Mouse (Mus musculus) CD4-positive helper T cell, adult 2 months (primary cell): Measurements from ENCODE around the gene Naa15.
"Not testable (repeated sequence)": the region's sequence is repeated elsewhere in the genome, so short reads cannot be mapped to it uniquely, and the experiment has no call there.

Experiments
- DNase-seq: peaks from one replicate; pipeline ENCODE4 v3.0.0-alpha.2; 2012; ENCODE audit warnings: low read depth, missing footprints, low spot score

Gene Naa15

GRCm38 (mm10) chr3:51393651-51394050, 21.3 kb upstream of the Naa15 start:
- no peak for DNase-seq

- DNase-seq: no peak
Measured at GRCm38 (mm10) chr3:51394881-51395280, 20.1 kb upstream of the Naa15 start.

GRCm38 (mm10) chr3:51395461-51396145, 19.3 kb upstream of the Naa15 start:
- DNase-seq: no peak

GRCm38 (mm10) chr3:51396219-51397068, 18.5 kb upstream of the Naa15 start, which contains the start of gene Mgarp:
Gene Mgarp, minus strand, starts transcription at chr3:51396738.
- peak; percentile 70 for DNase-seq

GRCm38 (mm10) chr3:51397700-51398299, 17.1 kb upstream of the Naa15 start:
- no peak for DNase-seq

GRCm38 (mm10) chr3:51398667-51399066, 16.3 kb upstream of the Naa15 start:
- DNase-seq: no peak

GRCm38 (mm10) chr3:51399531-51399930, 15.4 kb upstream of the Naa15 start:
- no peak for DNase-seq

GRCm38 (mm10) chr3:51400682-51401081, 14.3 kb upstream of the Naa15 start:
- DNase-seq: no peak

GRCm38 (mm10) chr3:51402054-51402453, 12.9 kb upstream of the Naa15 start:
- DNase-seq: not testable (repeated sequence)

- DNase-seq: no peak
Measured at GRCm38 (mm10) chr3:51402628-51403027, 12.3 kb upstream of the Naa15 start.

- DNase-seq: no peak
Measured at GRCm38 (mm10) chr3:51407870-51408560, 6.9 kb upstream of the Naa15 start.

GRCm38 (mm10) chr3:51408561-51409183, 6.3 kb upstream of the Naa15 start, which contains the start of gene Ndufc1:
Gene Ndufc1, minus strand, starts transcription at chr3:51408988.
- DNase-seq: peak; percentile 93

GRCm38 (mm10) chr3:51412457-51412856, 2.5 kb upstream of the Naa15 start:
- DNase-seq: no peak

GRCm38 (mm10) chr3:51413276-51413675, 1.7 kb upstream of the Naa15 start:
- DNase-seq: no peak

GRCm38 (mm10) chr3:51416073-51416363, 1.1 kb downstream of the Naa15 start:
- DNase-seq: no peak

- DNase-seq: peak; percentile 74
Measured at GRCm38 (mm10) chr3:51416364-51417134, 1.6 kb downstream of the Naa15 start.

- DNase-seq: no peak
Measured at GRCm38 (mm10) chr3:51417135-51417458, 2.1 kb downstream of the Naa15 start.

GRCm38 (mm10) chr3:51417485-51417884, 2.5 kb downstream of the Naa15 start:
- DNase-seq: no peak

GRCm38 (mm10) chr3:51417966-51418365, 3.0 kb downstream of the Naa15 start:
- DNase-seq: no peak

- DNase-seq: no peak
Measured at GRCm38 (mm10) chr3:51421921-51422320, 7.0 kb downstream of the Naa15 start.

- no peak for DNase-seq
Measured at GRCm38 (mm10) chr3:51425394-51425793, 10.4 kb downstream of the Naa15 start.
